Mouse (Mus musculus): ENCODE results near the gene Eef1akmt1.

Eef1akmt1 gene

GRCm38 (mm10) chr14:57571155-57572133 is at the start of gene Eef1akmt1:
TSS of gene Eef1akmt1 (minus strand) at chr14:57571612.
- DNase-seq = peak; percentile 95

- DNase-seq = no peak
These were observed 49.3 kb upstream of the Eef1akmt1 start for GRCm38 (mm10) chr14:57620598-57621236.

- peak; percentile 27 for DNase-seq
These were observed 48.1 kb upstream of the Eef1akmt1 start for GRCm38 (mm10) chr14:57619487-57619886.

- DNase-seq = no peak
These were observed 46.3 kb upstream of the Eef1akmt1 start for GRCm38 (mm10) chr14:57617675-57618074.

GRCm38 (mm10) chr14:57616339-57616965 is 45.0 kb upstream of the Eef1akmt1 start:
- DNase-seq = peak; percentile 12

- DNase-seq = no peak
These were observed 44.4 kb upstream of the Eef1akmt1 start for GRCm38 (mm10) chr14:57615828-57616227.

- DNase-seq = no peak
These were observed 39.6 kb upstream of the Eef1akmt1 start for GRCm38 (mm10) chr14:57611034-57611433.

GRCm38 (mm10) chr14:57609816-57610329 is 38.5 kb upstream of the Eef1akmt1 start:
- no peak for DNase-seq

- DNase-seq = no peak
These were observed 36.1 kb upstream of the Eef1akmt1 start for GRCm38 (mm10) chr14:57607500-57607899.

GRCm38 (mm10) chr14:57606663-57607365 is 35.4 kb upstream of the Eef1akmt1 start:
- DNase-seq = no peak

- DNase-seq = no peak
These were observed 21.9 kb upstream of the Eef1akmt1 start for GRCm38 (mm10) chr14:57593279-57593678.

- DNase-seq = no peak
These were observed 20.4 kb upstream of the Eef1akmt1 start for GRCm38 (mm10) chr14:57591830-57592229.

GRCm38 (mm10) chr14:57576364-57577060 is 5.1 kb upstream of the Eef1akmt1 start:
- no peak for DNase-seq

- DNase-seq = no peak
These were observed 3.6 kb upstream of the Eef1akmt1 start for GRCm38 (mm10) chr14:57574792-57575587.

GRCm38 (mm10) chr14:57565626-57566025 is 5.8 kb downstream of the Eef1akmt1 start:
- DNase-seq = no peak

- DNase-seq = no peak
These were observed 14.5 kb downstream of the Eef1akmt1 start for GRCm38 (mm10) chr14:57556922-57557321.

GRCm38 (mm10) chr14:57555471-57556070 is 15.8 kb downstream of the Eef1akmt1 start:
- DNase-seq = no peak

GRCm38 (mm10) chr14:57554434-57554833 is 17.0 kb downstream of the Eef1akmt1 start:
- no peak for DNase-seq

- no peak for DNase-seq
These were observed 18.5 kb downstream of the Eef1akmt1 start for GRCm38 (mm10) chr14:57552945-57553344.

GRCm38 (mm10) chr14:57547062-57547461 is 24.4 kb downstream of the Eef1akmt1 start:
- no peak for DNase-seq

Data from thymus, postnatal 14 days (tissue).